18 mouse cellular contexts compared by ENCODE assay signal in the genomic region with DNA sequence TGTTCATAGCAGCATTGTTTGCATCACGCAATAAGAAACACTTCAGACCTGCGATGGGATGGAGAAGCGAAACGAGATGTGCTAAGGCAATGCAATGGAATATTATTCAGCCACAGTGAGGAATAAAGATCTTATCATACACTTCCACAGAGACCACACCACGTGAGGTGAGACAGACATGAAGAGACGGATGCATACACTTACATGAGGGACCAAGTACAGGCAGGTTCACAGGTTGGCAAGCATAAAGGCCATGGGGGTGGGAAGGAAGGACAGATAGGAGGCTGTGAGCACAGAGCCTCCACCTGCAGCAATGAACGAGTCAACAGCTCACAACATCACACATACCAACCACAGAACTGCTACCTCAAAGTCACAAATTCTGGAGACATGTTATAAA. TPM values are rescaled to one million over a fixed set of nuclear protein-coding genes. Genes with fewer than 3 reads are reported as not detected.
A peak's percentile ranks its signal among the peaks of the same experiment; 100 is the strongest.
DNase-seq lines count a peak whose midpoint lies in the region; ATAC-seq and TF ChIP-seq lines count a peak whose summit lies in the region.
"Had no signal": no experiment of that assay in that cellular context is flagged by ENCODE, and none has a peak within 500 bp of the region (broad histone marks: within the 10 kb centered on the region; RNA-seq: fewer than 3 reads in every experiment).

No protein-coding gene starts in this region.

- TF ChIP-seq CTCF in gastrocnemius, adult 2 months (IDR thresholded peaks at IDR 0.05) = no peak
- TF ChIP-seq CTCF in kidney, adult 2 months (conservative IDR thresholded peaks at IDR 0.05; ENCODE audit: insufficient read depth, insufficient read length, low read depth, low read length) = 0 out of 2 replicates have a peak, but pooled peaks have one; percentile 4

- intact Hi-C loops in gastrocnemius, adult 2 months (cut with DNase I) = no loop called here

- H3K27me3 ChIP-seq in kidney, adult 2 months (replicated peaks; ENCODE audit: control insufficient read depth, insufficient read depth, low read length) = no peaks in the 10 kb centered on the region
- H3K27me3 ChIP-seq: embryonic facial prominence, embryonic 15.5 days; forebrain, embryonic 15.5 days; heart, embryonic 13.5 days; hindbrain, embryonic 13.5 days had no signal

- 64% methylated on average over 7 of the region's 7 CpGs for WGBS in kidney, adult 2 months

- no peak for ATAC-seq in frontal cortex, adult (ENCODE audit: low TSS enrichment)
- ATAC-seq: forebrain, embryonic 15.5 days; hindbrain, postnatal 0 days had no signal

- H3K4me3 ChIP-seq in gastrocnemius, adult 2 months = peak overlapping the region; percentile 94
- no peak overlapping the region for H3K4me3 ChIP-seq in kidney, adult 2 months (ENCODE audit: insufficient read depth, low read depth, low read length)
- H3K4me3 ChIP-seq: embryonic facial prominence, embryonic 15.5 days; forebrain, embryonic 15.5 days; heart, embryonic 13.5 days; hindbrain, embryonic 13.5 days had no signal

- peaks cover 37% of the 10 kb centered on the region for H3K4me1 ChIP-seq in kidney, adult 2 months (ENCODE audit: control insufficient read depth, insufficient read depth, low read length)
- H3K4me1 ChIP-seq: embryonic facial prominence, embryonic 15.5 days; forebrain, embryonic 15.5 days; hindbrain, embryonic 13.5 days had no signal

- peak; percentile 10 for TF ChIP-seq POLR2A in kidney, adult 2 months (IDR thresholded peaks at IDR 0.05; ENCODE audit: low read depth, low read length)

- H3K36me3 ChIP-seq in kidney, adult 2 months (ENCODE audit: control insufficient read depth, insufficient read depth, low read length) = peaks cover 3% of the 10 kb centered on the region; the same call in 1 of the 2 replicates
- H3K36me3 ChIP-seq: embryonic facial prominence, embryonic 15.5 days; forebrain, embryonic 15.5 days; heart, embryonic 13.5 days; hindbrain, embryonic 13.5 days had no signal

- H3K27ac ChIP-seq in gastrocnemius, adult 2 months = peak overlapping the region; percentile 98
- peak overlapping the region; percentile 66 for H3K27ac ChIP-seq in kidney, adult 2 months (ENCODE audit: insufficient read depth, low read depth, low read length)
- H3K27ac ChIP-seq: embryonic facial prominence, embryonic 15.5 days; forebrain, embryonic 15.5 days; heart, embryonic 13.5 days; hindbrain, embryonic 13.5 days; hindbrain, postnatal 0 days had no signal

- no peak for DNase-seq in gastrocnemius, adult 2 months
- no peak for DNase-seq in gastrocnemius, postnatal 10 days
- no peak for DNase-seq in kidney, adult 2 months
- DNase-seq in kidney, postnatal 4 days = no peak
- peak; percentile 24 for DNase-seq in NIH3T3 (ENCODE audit: low read depth)
- no peak for DNase-seq in c-Kit-positive CD71-positive TER-119-positive erythroid progenitor cells, embryonic 14.5 days (ENCODE audit: low spot score)
- DNase-seq: adrenal gland, adult 8-10 months; cerebellum, adult 11 months; cerebellum, adult 8-10 months; cerebellum, postnatal 14 days; embryo, embryonic 11 days; heart, postnatal 4 days had no signal

RNA-seq across cellular contexts. Expression of gene Frmd8, which starts 44.3 kb away (rescaled TPM):
- total RNA-seq in gastrocnemius, adult 2 months (2021) = 1 to 10 TPM; 3.4 to 4.0 TPM
- 10 to 100 TPM in 1 of 2 experiments, 1 to 10 TPM in 1; 7.4 to 10.3 TPM for total RNA-seq in gastrocnemius, postnatal 10 days (2021)
- polyA plus RNA-seq in kidney, adult 2 months (2012; rRNA removed) = 18.5 and 23.1 TPM in 2 replicates

RNA-seq across cellular contexts. Expression of gene Slc25a45, which starts 46.8 kb away (rescaled TPM):
- total RNA-seq in gastrocnemius, adult 2 months (2021) = under 1 TPM; 0.79 to 0.84 TPM
- total RNA-seq in gastrocnemius, postnatal 10 days (2021) = 1 to 10 TPM; 2.6 to 3.5 TPM
- 52.7 and 63.4 TPM in 2 replicates for polyA plus RNA-seq in kidney, adult 2 months (2012; rRNA removed)

RNA-seq across cellular contexts. Expression of gene Scyl1, which starts 59.6 kb away (rescaled TPM):
- total RNA-seq in gastrocnemius, adult 2 months (2021) = 10 to 100 TPM; 71.2 to 78.6 TPM
- 10 to 100 TPM; 56.0 to 59.6 TPM for total RNA-seq in gastrocnemius, postnatal 10 days (2021)
- polyA plus RNA-seq in kidney, adult 2 months (2012; rRNA removed) = 107 and 134 TPM in 2 replicates
